Mouse (Mus musculus): ENCODE measurements around the gene Smtnl1. TPM values are rescaled to one million over a fixed set of nuclear protein-coding genes. Genes with fewer than 3 reads are reported as not detected.

The Smtnl1 gene
- polyA plus RNA-seq, 1 experiment from 2014 or later, result 0.11 TPM

- Histone ChIP-seq H3K27ac (replicated peaks; ENCODE audit: low read depth, low read length) (no peak overlapping the region), H3K4me1 (ENCODE audit: control insufficient read depth, insufficient read depth, low read length) (no peaks in the 10 kb centered on the region), H3K36me3 (replicated peaks; ENCODE audit: control insufficient read depth, insufficient read depth, low read depth, low read length) (no peaks in the 10 kb centered on the region), H3K27me3 (ENCODE audit: control insufficient read depth, insufficient read depth, low read length) (no peaks in the 10 kb centered on the region), H3K4me3 (ENCODE audit: low read depth, low read length) (no peak overlapping the region), H3K9me3 (replicated peaks; ENCODE audit: control insufficient read depth, low read length) (no peaks in the 10 kb centered on the region), H3K4me2 (ENCODE audit: low read depth, low read length) (no peak overlapping the region), H3K9ac (replicated peaks; ENCODE audit: low read length) (0 out of 2 replicates have a peak overlapping the region, but pooled peaks have one; percentile 29)
- ATAC-seq (replicated peaks; ENCODE audit: insufficient number of reproducible peaks, low FRiP score, low TSS enrichment, low read depth) (peak; percentile 56; the same call in 1 of the 2 replicates), DNase-seq (ENCODE audit: low spot score) (peak; percentile 95)
- 36% methylated on average over 10 of the region's 10 CpGs for WGBS
Observed at GRCm38 (mm10) chr2:84831666-84832391, 9.4 kb upstream of the Smtnl1 start.

- Histone ChIP-seq H3K9me3 (replicated peaks; ENCODE audit: control insufficient read depth, low read length) (no peaks in the 10 kb centered on the region), H3K27me3 (ENCODE audit: control insufficient read depth, insufficient read depth, low read length) (no peaks in the 10 kb centered on the region), H3K4me2 (ENCODE audit: low read depth, low read length) (peak overlapping the region; percentile 85), H3K4me1 (ENCODE audit: control insufficient read depth, insufficient read depth, low read length) (no peaks in the 10 kb centered on the region), H3K36me3 (replicated peaks; ENCODE audit: control insufficient read depth, insufficient read depth, low read depth, low read length) (no peaks in the 10 kb centered on the region), H3K9ac (replicated peaks; ENCODE audit: low read length) (peak overlapping the region; percentile 62), H3K4me3 (ENCODE audit: low read depth, low read length) (peak overlapping the region; percentile 85), H3K27ac (replicated peaks; ENCODE audit: low read depth, low read length) (no peak overlapping the region)
- peak; percentile 70; the same call in 1 of the 2 replicates for ATAC-seq (replicated peaks; ENCODE audit: insufficient number of reproducible peaks, low FRiP score, low TSS enrichment, low read depth)
- DNase-seq (ENCODE audit: low spot score), result peak; percentile 21
- under 1% methylated on average over 29 of the region's 29 CpGs for WGBS
Observed at GRCm38 (mm10) chr2:84827283-84827920, 5.0 kb upstream of the Smtnl1 start.

- Histone ChIP-seq H3K36me3 (replicated peaks; ENCODE audit: control insufficient read depth, insufficient read depth, low read depth, low read length) (no peaks in the 10 kb centered on the region), H3K9me3 (replicated peaks; ENCODE audit: control insufficient read depth, low read length) (no peaks in the 10 kb centered on the region), H3K27ac (replicated peaks; ENCODE audit: low read depth, low read length) (no peak within 1 kb of the TSS), H3K4me2 (ENCODE audit: low read depth, low read length) (peak within 1 kb of the TSS; percentile 85), H3K4me3 (ENCODE audit: low read depth, low read length) (peak within 1 kb of the TSS; percentile 85), H3K27me3 (ENCODE audit: control insufficient read depth, insufficient read depth, low read length) (no peaks in the 10 kb centered on the region), H3K9ac (replicated peaks; ENCODE audit: low read length) (peak within 1 kb of the TSS; percentile 62), H3K4me1 (ENCODE audit: control insufficient read depth, insufficient read depth, low read length) (no peaks in the 10 kb centered on the region)
- peak; percentile 89 for ATAC-seq (replicated peaks; ENCODE audit: insufficient number of reproducible peaks, low FRiP score, low TSS enrichment, low read depth)
- WGBS, result under 1% methylated on average over 34 of the region's 34 CpGs
- peak; percentile 96 for DNase-seq (ENCODE audit: low spot score)
Observed at GRCm38 (mm10) chr2:84826488-84827282, 4.2 kb upstream of the Smtnl1 start, which contains the start of gene Timm10. Gene Timm10 (plus strand): TSS chr2:84826997.

- no peaks in the 10 kb centered on the region for H3K9me3 ChIP-seq (replicated peaks; ENCODE audit: control insufficient read depth, low read length)
- 37% methylated on average over 2 of the region's 2 CpGs for WGBS
- no peak overlapping the region for H3K4me3 ChIP-seq (ENCODE audit: low read depth, low read length)
- H3K36me3 ChIP-seq (replicated peaks; ENCODE audit: control insufficient read depth, insufficient read depth, low read depth, low read length), result no peaks in the 10 kb centered on the region
- peak; percentile 40 for DNase-seq (ENCODE audit: low spot score)
- ATAC-seq (replicated peaks; ENCODE audit: insufficient number of reproducible peaks, low FRiP score, low TSS enrichment, low read depth), result no peak
- no peak overlapping the region for H3K27ac ChIP-seq (replicated peaks; ENCODE audit: low read depth, low read length)
- H3K4me1 ChIP-seq (ENCODE audit: control insufficient read depth, insufficient read depth, low read length), result no peaks in the 10 kb centered on the region
- H3K4me2 ChIP-seq (ENCODE audit: low read depth, low read length), result no peak overlapping the region
- no peaks in the 10 kb centered on the region for H3K27me3 ChIP-seq (ENCODE audit: control insufficient read depth, insufficient read depth, low read length)
- no peak overlapping the region for H3K9ac ChIP-seq (replicated peaks; ENCODE audit: low read length)
Observed at GRCm38 (mm10) chr2:84823237-84823636, 785 bp upstream of the Smtnl1 start.

- no peaks in the 10 kb centered on the region for H3K4me1 ChIP-seq (ENCODE audit: control insufficient read depth, insufficient read depth, low read length)
- no peaks in the 10 kb centered on the region for H3K9me3 ChIP-seq (replicated peaks; ENCODE audit: control insufficient read depth, low read length)
- no peak for DNase-seq (ENCODE audit: low spot score)
- no peak for ATAC-seq (replicated peaks; ENCODE audit: insufficient number of reproducible peaks, low FRiP score, low TSS enrichment, low read depth)
- H3K4me3 ChIP-seq (ENCODE audit: low read depth, low read length), result no peak overlapping the region
- H3K4me2 ChIP-seq (ENCODE audit: low read depth, low read length), result no peak overlapping the region
- no peak overlapping the region for H3K9ac ChIP-seq (replicated peaks; ENCODE audit: low read length)
- no peaks in the 10 kb centered on the region for H3K36me3 ChIP-seq (replicated peaks; ENCODE audit: control insufficient read depth, insufficient read depth, low read depth, low read length)
- WGBS, result 55% methylated on average over 3 of the region's 3 CpGs
- no peaks in the 10 kb centered on the region for H3K27me3 ChIP-seq (ENCODE audit: control insufficient read depth, insufficient read depth, low read length)
- no peak overlapping the region for H3K27ac ChIP-seq (replicated peaks; ENCODE audit: low read depth, low read length)
Observed at GRCm38 (mm10) chr2:84819861-84820260, 2.6 kb downstream of the Smtnl1 start.

GRCm38 (mm10) chr2:84812676-84813075 is 9.8 kb downstream of the Smtnl1 start:
- no peaks in the 10 kb centered on the region for H3K4me1 ChIP-seq (ENCODE audit: control insufficient read depth, insufficient read depth, low read length)
- H3K9ac ChIP-seq (replicated peaks; ENCODE audit: low read length), result no peak overlapping the region
- ATAC-seq (replicated peaks; ENCODE audit: insufficient number of reproducible peaks, low FRiP score, low TSS enrichment, low read depth) (no peak), DNase-seq (ENCODE audit: low spot score) (no peak)
- no peak overlapping the region for H3K4me2 ChIP-seq (ENCODE audit: low read depth, low read length)
- H3K4me3 ChIP-seq (ENCODE audit: low read depth, low read length), result no peak overlapping the region
- no peaks in the 10 kb centered on the region for H3K27me3 ChIP-seq (ENCODE audit: control insufficient read depth, insufficient read depth, low read length)
- H3K27ac ChIP-seq (replicated peaks; ENCODE audit: low read depth, low read length), result no peak overlapping the region
- 75% methylated on average over 6 of the region's 6 CpGs for WGBS
- no peaks in the 10 kb centered on the region for H3K36me3 ChIP-seq (replicated peaks; ENCODE audit: control insufficient read depth, insufficient read depth, low read depth, low read length)
- no peaks in the 10 kb centered on the region for H3K9me3 ChIP-seq (replicated peaks; ENCODE audit: control insufficient read depth, low read length)

- no peak overlapping the region for H3K4me3 ChIP-seq (ENCODE audit: low read depth, low read length)
- H3K4me2 ChIP-seq (ENCODE audit: low read depth, low read length), result no peak overlapping the region
- 82% methylated on average over 7 of the region's 7 CpGs for WGBS
- H3K27ac ChIP-seq (replicated peaks; ENCODE audit: low read depth, low read length), result no peak overlapping the region
- DNase-seq (ENCODE audit: low spot score) (no peak), ATAC-seq (replicated peaks; ENCODE audit: insufficient number of reproducible peaks, low FRiP score, low TSS enrichment, low read depth) (no peak)
- no peaks in the 10 kb centered on the region for H3K4me1 ChIP-seq (ENCODE audit: control insufficient read depth, insufficient read depth, low read length)
- H3K9ac ChIP-seq (replicated peaks; ENCODE audit: low read length), result no peak overlapping the region
- H3K36me3 ChIP-seq (replicated peaks; ENCODE audit: control insufficient read depth, insufficient read depth, low read depth, low read length), result no peaks in the 10 kb centered on the region
- no peaks in the 10 kb centered on the region for H3K9me3 ChIP-seq (replicated peaks; ENCODE audit: control insufficient read depth, low read length)
- no peaks in the 10 kb centered on the region for H3K27me3 ChIP-seq (ENCODE audit: control insufficient read depth, insufficient read depth, low read length)
Observed at GRCm38 (mm10) chr2:84811880-84812279, 10.6 kb downstream of the Smtnl1 start.

Measured in embryonic facial prominence, embryonic 11.5 days (tissue).